Mouse (Mus musculus): ENCODE results near the gene Clgn. TPM values are rescaled to one million over a fixed set of nuclear protein-coding genes. Genes with fewer than 3 reads are reported as not detected.

The Clgn gene
- polyA plus RNA-seq, 1 experiment from 2014 or later: 5.8 TPM

- DNase-seq (ENCODE audit: low spot score) (no peak), ATAC-seq (ENCODE audit: insufficient read depth, low FRiP score, low TSS enrichment) (no peak)
- WGBS: 97% methylated on average over 15 of the region's 15 CpGs
- Histone ChIP-seq H3K36me3 (ENCODE audit: control insufficient read depth, insufficient read depth, low read length) (no peaks in the 10 kb centered on the region), H3K27me3 (ENCODE audit: control insufficient read depth, insufficient read depth, low read length) (no peaks in the 10 kb centered on the region), H3K4me1 (ENCODE audit: control insufficient read depth, insufficient read depth, low read length) (no peaks in the 10 kb centered on the region), H3K27ac (ENCODE audit: low read depth, low read length) (no peak overlapping the region), H3K4me3 (ENCODE audit: low read depth, low read length) (no peak overlapping the region), H3K9me3 (ENCODE audit: control insufficient read depth, low read length) (no peaks in the 10 kb centered on the region), H3K4me2 (ENCODE audit: low read depth) (no peak overlapping the region), H3K9ac (ENCODE audit: low read length) (no peak overlapping the region)
Observed at GRCm38 (mm10) chr8:83416878-83417277, 27.2 kb downstream of the Clgn start.

GRCm38 (mm10) chr8:83417970-83418369, 28.3 kb downstream of the Clgn start:
- no peak for ATAC-seq (ENCODE audit: insufficient read depth, low FRiP score, low TSS enrichment)
- Histone ChIP-seq H3K4me1 (ENCODE audit: control insufficient read depth, insufficient read depth, low read length) (no peaks in the 10 kb centered on the region), H3K27ac (ENCODE audit: low read depth, low read length) (no peak overlapping the region), H3K9ac (ENCODE audit: low read length) (no peak overlapping the region), H3K4me2 (ENCODE audit: low read depth) (no peak overlapping the region), H3K9me3 (ENCODE audit: control insufficient read depth, low read length) (no peaks in the 10 kb centered on the region), H3K36me3 (ENCODE audit: control insufficient read depth, insufficient read depth, low read length) (no peaks in the 10 kb centered on the region), H3K27me3 (ENCODE audit: control insufficient read depth, insufficient read depth, low read length) (no peaks in the 10 kb centered on the region), H3K4me3 (ENCODE audit: low read depth, low read length) (no peak overlapping the region)
- no peak for DNase-seq (ENCODE audit: low spot score)
- 81% methylated on average over 6 of the region's 6 CpGs for WGBS

GRCm38 (mm10) chr8:83418805-83419516, 29.3 kb downstream of the Clgn start:
- H3K9me3 ChIP-seq (ENCODE audit: control insufficient read depth, low read length): no peaks in the 10 kb centered on the region
- WGBS: 89% methylated on average over 11 of the region's 11 CpGs
- H3K4me3 ChIP-seq (ENCODE audit: low read depth, low read length): no peak overlapping the region

GRCm38 (mm10) chr8:83421354-83421753, 31.7 kb downstream of the Clgn start:
- WGBS: 100% methylated on average over 1 of the region's 1 CpGs
- ATAC-seq (ENCODE audit: insufficient read depth, low FRiP score, low TSS enrichment): no peak
- no peaks in the 10 kb centered on the region for H3K27me3 ChIP-seq (ENCODE audit: control insufficient read depth, insufficient read depth, low read length)
- no peaks in the 10 kb centered on the region for H3K4me1 ChIP-seq (ENCODE audit: control insufficient read depth, insufficient read depth, low read length)
- DNase-seq (ENCODE audit: low spot score): no peak
- no peaks in the 10 kb centered on the region for H3K36me3 ChIP-seq (ENCODE audit: control insufficient read depth, insufficient read depth, low read length)
- no peak overlapping the region for H3K27ac ChIP-seq (ENCODE audit: low read depth, low read length)
- H3K4me3 ChIP-seq (ENCODE audit: low read depth, low read length): no peak overlapping the region
- no peak overlapping the region for H3K4me2 ChIP-seq (ENCODE audit: low read depth)
- no peaks in the 10 kb centered on the region for H3K9me3 ChIP-seq (ENCODE audit: control insufficient read depth, low read length)
- H3K9ac ChIP-seq (ENCODE audit: low read length): no peak overlapping the region

More at GRCm38 (mm10) chr8:83418805-83419516, 29.3 kb downstream of the Clgn start:
- DNase-seq (ENCODE audit: low spot score): no peak
- H3K4me1 ChIP-seq (ENCODE audit: control insufficient read depth, insufficient read depth, low read length): no peaks in the 10 kb centered on the region
- no peak overlapping the region for H3K27ac ChIP-seq (ENCODE audit: low read depth, low read length)
- no peak overlapping the region for H3K9ac ChIP-seq (ENCODE audit: low read length)
- no peaks in the 10 kb centered on the region for H3K36me3 ChIP-seq (ENCODE audit: control insufficient read depth, insufficient read depth, low read length)
- H3K27me3 ChIP-seq (ENCODE audit: control insufficient read depth, insufficient read depth, low read length): no peaks in the 10 kb centered on the region
- H3K4me2 ChIP-seq (ENCODE audit: low read depth): no peak overlapping the region
- no peak for ATAC-seq (ENCODE audit: insufficient read depth, low FRiP score, low TSS enrichment)

GRCm38 (mm10) chr8:83423032-83423825, 33.6 kb downstream of the Clgn start:
- Histone ChIP-seq H3K36me3 (ENCODE audit: control insufficient read depth, insufficient read depth, low read length) (no peaks in the 10 kb centered on the region), H3K27ac (ENCODE audit: low read depth, low read length) (no peak overlapping the region), H3K4me3 (ENCODE audit: low read depth, low read length) (no peak overlapping the region), H3K27me3 (ENCODE audit: control insufficient read depth, insufficient read depth, low read length) (no peaks in the 10 kb centered on the region), H3K4me2 (ENCODE audit: low read depth) (no peak overlapping the region), H3K9ac (ENCODE audit: low read length) (no peak overlapping the region), H3K9me3 (ENCODE audit: control insufficient read depth, low read length) (no peaks in the 10 kb centered on the region), H3K4me1 (ENCODE audit: control insufficient read depth, insufficient read depth, low read length) (no peaks in the 10 kb centered on the region)
- ATAC-seq (ENCODE audit: insufficient read depth, low FRiP score, low TSS enrichment): no peak
- no peak for DNase-seq (ENCODE audit: low spot score)
- 69% methylated on average over 13 of the region's 13 CpGs for WGBS

GRCm38 (mm10) chr8:83425202-83425601, 35.5 kb downstream of the Clgn start:
- Histone ChIP-seq H3K36me3 (ENCODE audit: control insufficient read depth, insufficient read depth, low read length) (no peaks in the 10 kb centered on the region), H3K4me3 (ENCODE audit: low read depth, low read length) (no peak overlapping the region), H3K27me3 (ENCODE audit: control insufficient read depth, insufficient read depth, low read length) (no peaks in the 10 kb centered on the region), H3K4me1 (ENCODE audit: control insufficient read depth, insufficient read depth, low read length) (no peaks in the 10 kb centered on the region), H3K9ac (ENCODE audit: low read length) (no peak overlapping the region), H3K4me2 (ENCODE audit: low read depth) (no peak overlapping the region), H3K9me3 (ENCODE audit: control insufficient read depth, low read length) (no peaks in the 10 kb centered on the region), H3K27ac (ENCODE audit: low read depth, low read length) (no peak overlapping the region)
- 91% methylated on average over 6 of the region's 6 CpGs for WGBS
- no peak for ATAC-seq (ENCODE audit: insufficient read depth, low FRiP score, low TSS enrichment)
- DNase-seq (ENCODE audit: low spot score): no peak

- H3K4me3 ChIP-seq (ENCODE audit: low read depth, low read length): no peak overlapping the region
- 80% methylated on average over 11 of the region's 11 CpGs for WGBS
Observed at GRCm38 (mm10) chr8:83426104-83426759, 36.6 kb downstream of the Clgn start.

GRCm38 (mm10) chr8:83426949-83427348, 37.3 kb downstream of the Clgn start:
- ATAC-seq (ENCODE audit: insufficient read depth, low FRiP score, low TSS enrichment) (no peak), DNase-seq (ENCODE audit: low spot score) (no peak)
- H3K4me1 ChIP-seq (ENCODE audit: control insufficient read depth, insufficient read depth, low read length): no peaks in the 10 kb centered on the region
- H3K27ac ChIP-seq (ENCODE audit: low read depth, low read length): no peak overlapping the region
- WGBS: 86% methylated on average over 7 of the region's 7 CpGs
- H3K9me3 ChIP-seq (ENCODE audit: control insufficient read depth, low read length): no peaks in the 10 kb centered on the region
- no peaks in the 10 kb centered on the region for H3K27me3 ChIP-seq (ENCODE audit: control insufficient read depth, insufficient read depth, low read length)
- H3K36me3 ChIP-seq (ENCODE audit: control insufficient read depth, insufficient read depth, low read length): no peaks in the 10 kb centered on the region
- no peak overlapping the region for H3K4me3 ChIP-seq (ENCODE audit: low read depth, low read length)
- no peak overlapping the region for H3K4me2 ChIP-seq (ENCODE audit: low read depth)
- no peak overlapping the region for H3K9ac ChIP-seq (ENCODE audit: low read length)

More at GRCm38 (mm10) chr8:83426104-83426759, 36.6 kb downstream of the Clgn start:
- H3K27me3 ChIP-seq (ENCODE audit: control insufficient read depth, insufficient read depth, low read length): no peaks in the 10 kb centered on the region
- no peaks in the 10 kb centered on the region for H3K36me3 ChIP-seq (ENCODE audit: control insufficient read depth, insufficient read depth, low read length)
- no peak for ATAC-seq (ENCODE audit: insufficient read depth, low FRiP score, low TSS enrichment)
- H3K9ac ChIP-seq (ENCODE audit: low read length): no peak overlapping the region
- no peaks in the 10 kb centered on the region for H3K4me1 ChIP-seq (ENCODE audit: control insufficient read depth, insufficient read depth, low read length)
- no peak for DNase-seq (ENCODE audit: low spot score)
- H3K27ac ChIP-seq (ENCODE audit: low read depth, low read length): no peak overlapping the region
- H3K9me3 ChIP-seq (ENCODE audit: control insufficient read depth, low read length): no peaks in the 10 kb centered on the region
- H3K4me2 ChIP-seq (ENCODE audit: low read depth): no peak overlapping the region

Data from neural tube, embryonic 11.5 days (tissue).